Mouse (Mus musculus) limb, embryonic 11.5 days (tissue): ENCODE results near the gene Cd47. TPM values are rescaled to one million over a fixed set of nuclear protein-coding genes. Genes with fewer than 3 reads are reported as not detected.

Experiments
- ATAC-seq: fragments of 200-750 bp; cut with Nextera tagmentation; 2 replicates; pipeline ENCODE4 v1.8.0; 2017; ENCODE audit warnings: low read depth; ENCODE audit not compliant: insufficient number of reproducible peaks, low FRiP score, low TSS enrichment
- DNase-seq: peaks from one replicate; pipeline ENCODE4 v3.0.0-alpha.2; 2015; ENCODE audit warnings: low spot score
- H3K27ac ChIP-seq: fragments of 300-500 bp; sonication (generic); replicated peaks from 2 replicates; pipeline ENCODE4 v1.5.1; 2014; ENCODE audit warnings: low read depth, mild to moderate bottlenecking, low read length
- H3K27me3 ChIP-seq: fragments of 300-500 bp; sonication (generic); 2 replicates; pipeline ENCODE4 v1.6.1; 2014; ENCODE audit warnings: mild to moderate bottlenecking, low read length, mixed read lengths; ENCODE audit not compliant: control insufficient read depth, insufficient read depth
- H3K36me3 ChIP-seq: fragments of 300-500 bp; sonication (generic); 2 replicates; pipeline ENCODE4 v1.6.1; 2014; ENCODE audit warnings: mild to moderate bottlenecking, low read length, moderate library complexity, mixed read lengths; ENCODE audit not compliant: control insufficient read depth, insufficient read depth
- H3K4me1 ChIP-seq: fragments of 300-500 bp; sonication (generic); 2 replicates; pipeline ENCODE4 v1.6.1; 2014; ENCODE audit warnings: low read length, mixed read lengths; ENCODE audit not compliant: control insufficient read depth, insufficient read depth
- H3K4me2 ChIP-seq: fragments of 300-500 bp; sonication (generic); 2 replicates; pipeline ENCODE4 v1.6.1; 2014; ENCODE audit warnings: low read depth, mild to moderate bottlenecking, moderate library complexity; ENCODE audit not compliant: severe bottlenecking
- H3K4me3 ChIP-seq: fragments of 300-500 bp; sonication (generic); 2 replicates; pipeline ENCODE4 v1.5.1; 2014; ENCODE audit warnings: low read depth, low read length
- H3K9ac ChIP-seq: fragments of 300-500 bp; sonication (generic); 2 replicates; pipeline ENCODE4 v1.6.1; 2014; ENCODE audit warnings: mild to moderate bottlenecking, low read length
- H3K9me3 ChIP-seq: fragments of 300-500 bp; sonication (generic); 2 replicates; pipeline ENCODE4 v1.6.1; 2016; ENCODE audit warnings: low read length; ENCODE audit not compliant: control insufficient read depth
- WGBS: fragments of 180-500 bp; shearing (Covaris S2); extraction: QIAGEN DNeasy Blood & Tissue Kit; methylation state at CpG from one replicate; pipeline ENCODE4 v1.1.7; 2014; 5-methylcytosine and 5-hydroxymethylcytosine counted together
- polyA plus RNA-seq: library from polyadenylated mRNA; unstranded; fragments of >200 nt; fragmentation: Nextera tagmentation; extraction: Ambion mirVana; gene quantifications from 2 replicates; pipeline ENCODE4 v1.2.1, GENCODE M21; 2014

The Cd47 gene
- polyA plus RNA-seq, 1 experiment from 2014 or later, result 32.7 TPM

DNA sequence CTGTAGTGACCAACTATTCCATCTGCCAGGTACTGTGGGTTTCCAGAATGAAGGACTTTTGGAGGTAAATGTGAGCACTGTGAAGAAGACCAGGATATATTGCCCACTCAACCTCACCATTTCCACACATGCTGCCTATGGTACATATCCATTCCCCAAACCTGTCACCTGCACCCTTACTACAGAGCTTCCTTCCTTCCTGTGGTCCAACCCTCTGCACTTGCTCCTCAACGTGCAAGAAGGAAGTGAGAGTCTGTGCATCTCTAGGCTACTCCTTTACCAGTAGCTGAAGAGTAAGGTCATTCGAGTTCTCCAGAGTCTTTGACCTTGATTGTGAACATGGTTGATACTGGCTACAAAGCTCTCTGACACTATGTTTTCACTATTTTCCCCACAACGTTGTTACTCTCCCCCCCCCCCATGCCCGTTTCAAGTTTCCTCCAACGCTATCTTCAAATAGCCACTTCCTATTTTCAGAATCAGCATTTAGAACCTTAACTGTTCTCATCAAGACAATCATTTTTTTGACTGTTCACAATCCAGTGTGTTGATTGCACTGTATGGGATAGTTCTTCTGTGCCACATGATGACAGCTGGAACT is 18.7 kb upstream of the Cd47 start:
- H3K27ac ChIP-seq, result no peak overlapping the region
- no peak for DNase-seq
- no peaks in the 10 kb centered on the region for H3K27me3 ChIP-seq
- no peaks in the 10 kb centered on the region for H3K4me1 ChIP-seq
- no peaks in the 10 kb centered on the region for H3K9me3 ChIP-seq
- H3K36me3 ChIP-seq, result no peaks in the 10 kb centered on the region
- no peak overlapping the region for H3K4me3 ChIP-seq
- no peak overlapping the region for H3K9ac ChIP-seq
- ATAC-seq, result no peak
- no peak overlapping the region for H3K4me2 ChIP-seq
- WGBS, result 92% methylated on average over 5 of the region's 5 CpGs

DNA sequence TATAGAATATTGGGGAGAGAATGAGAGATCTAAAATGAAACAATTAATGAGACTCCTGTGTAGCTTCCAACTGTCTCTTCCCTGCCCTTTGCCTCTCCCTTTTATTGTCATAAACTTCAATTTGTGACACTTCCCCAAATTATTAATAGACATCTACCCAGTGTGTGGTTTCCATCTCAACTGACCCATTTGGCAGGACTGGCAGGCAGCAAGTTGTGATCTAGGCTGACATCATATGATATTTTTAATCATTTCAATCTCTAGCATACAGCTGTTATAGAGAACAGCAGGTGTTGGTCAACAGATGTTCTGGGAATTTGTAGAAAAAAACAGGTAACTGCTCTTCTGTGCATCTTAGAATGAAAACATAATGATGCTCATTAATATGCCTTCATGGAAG is 17.0 kb upstream of the Cd47 start:
- Histone ChIP-seq H3K4me2 (no peak overlapping the region), H3K27ac (no peak overlapping the region), H3K36me3 (no peaks in the 10 kb centered on the region), H3K4me1 (no peaks in the 10 kb centered on the region), H3K27me3 (no peaks in the 10 kb centered on the region), H3K9me3 (no peaks in the 10 kb centered on the region), H3K4me3 (no peak overlapping the region), H3K9ac (no peak overlapping the region)
- ATAC-seq (no peak), DNase-seq (no peak)

DNA sequence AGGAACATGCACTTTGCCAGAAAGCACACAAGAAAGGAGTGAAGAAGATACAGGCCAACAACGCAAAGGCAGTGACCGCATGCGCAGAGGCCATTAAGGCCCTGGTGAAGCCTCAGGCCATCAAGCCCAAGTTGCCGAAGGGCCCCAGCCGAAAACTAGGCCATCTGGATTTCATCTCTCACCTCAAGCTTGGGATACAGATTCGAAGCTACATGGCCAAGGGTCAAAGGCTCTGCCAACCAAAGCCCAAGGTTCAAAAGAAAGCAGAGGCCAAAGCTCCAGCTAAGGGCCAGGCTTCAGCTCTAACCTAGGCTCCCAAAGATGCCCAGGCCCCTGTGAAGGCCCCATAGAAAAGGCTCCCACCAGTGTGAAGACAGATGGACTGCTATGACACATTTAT is 14.2 kb upstream of the Cd47 start:
- Histone ChIP-seq H3K27me3 (no peaks in the 10 kb centered on the region), H3K4me2 (no peak overlapping the region), H3K27ac (no peak overlapping the region), H3K4me1 (no peaks in the 10 kb centered on the region), H3K36me3 (no peaks in the 10 kb centered on the region), H3K9ac (no peak overlapping the region), H3K4me3 (no peak overlapping the region), H3K9me3 (no peaks in the 10 kb centered on the region)
- DNase-seq (no peak), ATAC-seq (no peak)
- WGBS, result 63% methylated on average over 6 of the region's 6 CpGs

DNA sequence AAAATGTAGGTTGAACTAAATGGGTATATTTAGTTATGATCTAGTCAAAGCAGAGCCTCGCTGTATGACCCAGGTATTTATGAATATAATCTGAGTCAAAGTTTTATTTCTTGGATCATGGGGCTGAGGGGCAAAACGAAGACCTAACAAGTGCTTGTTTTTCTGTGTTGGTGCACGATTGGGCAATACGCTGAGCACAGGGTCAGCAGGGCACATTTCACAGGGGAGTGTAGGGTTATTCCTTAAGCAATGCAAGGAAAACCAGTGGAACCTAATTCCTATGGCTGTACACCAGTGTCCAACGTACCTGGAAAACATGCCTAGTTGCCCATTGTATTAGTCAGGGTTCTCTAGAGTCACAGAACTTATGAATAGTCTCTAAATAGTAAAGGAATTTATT is 12.6 kb upstream of the Cd47 start:
- no peak for ATAC-seq
- no peaks in the 10 kb centered on the region for H3K4me1 ChIP-seq

GRCm38 (mm10) chr16:49790575-49791465 is 9.5 kb upstream of the Cd47 start:
- Histone ChIP-seq H3K9me3 (no peaks in the 10 kb centered on the region), H3K36me3 (no peaks in the 10 kb centered on the region), H3K27me3 (no peaks in the 10 kb centered on the region), H3K9ac (no peak overlapping the region), H3K4me3 (no peak overlapping the region), H3K27ac (no peak overlapping the region), H3K4me1 (no peaks in the 10 kb centered on the region), H3K4me2 (no peak overlapping the region)
- DNase-seq, result no peak
- WGBS, result 91% methylated on average over 9 of the region's 9 CpGs
- no peak for ATAC-seq

More for the DNA sequence above, 12.6 kb upstream of the Cd47 start:
- no peak for DNase-seq
- Histone ChIP-seq H3K4me2 (no peak overlapping the region), H3K9me3 (no peaks in the 10 kb centered on the region), H3K27me3 (no peaks in the 10 kb centered on the region), H3K27ac (no peak overlapping the region), H3K36me3 (no peaks in the 10 kb centered on the region), H3K4me3 (no peak overlapping the region), H3K9ac (no peak overlapping the region)
- WGBS, result 93% methylated on average over 5 of the region's 5 CpGs

GRCm38 (mm10) chr16:49792446-49792878 is 7.9 kb upstream of the Cd47 start:
- no peaks in the 10 kb centered on the region for H3K9me3 ChIP-seq
- no peak overlapping the region for H3K9ac ChIP-seq
- no peak overlapping the region for H3K4me3 ChIP-seq
- DNase-seq (no peak), ATAC-seq (no peak)
- no peak overlapping the region for H3K27ac ChIP-seq
- no peaks in the 10 kb centered on the region for H3K36me3 ChIP-seq
- H3K27me3 ChIP-seq, result no peaks in the 10 kb centered on the region
- 54% methylated on average over 9 of the region's 9 CpGs for WGBS
- H3K4me2 ChIP-seq, result no peak overlapping the region
- H3K4me1 ChIP-seq, result no peaks in the 10 kb centered on the region

- no peak for ATAC-seq
- H3K27ac ChIP-seq, result no peak overlapping the region
- H3K4me3 ChIP-seq, result no peak overlapping the region
- no peak overlapping the region for H3K9ac ChIP-seq
- no peak overlapping the region for H3K4me2 ChIP-seq
- H3K27me3 ChIP-seq, result no peaks in the 10 kb centered on the region
- WGBS, result 87% methylated on average over 9 of the region's 9 CpGs
- H3K36me3 ChIP-seq, result no peaks in the 10 kb centered on the region
- no peak for DNase-seq
- H3K9me3 ChIP-seq, result no peaks in the 10 kb centered on the region
- no peaks in the 10 kb centered on the region for H3K4me1 ChIP-seq
Observed at GRCm38 (mm10) chr16:49793596-49793995, 6.7 kb upstream of the Cd47 start.

DNA sequence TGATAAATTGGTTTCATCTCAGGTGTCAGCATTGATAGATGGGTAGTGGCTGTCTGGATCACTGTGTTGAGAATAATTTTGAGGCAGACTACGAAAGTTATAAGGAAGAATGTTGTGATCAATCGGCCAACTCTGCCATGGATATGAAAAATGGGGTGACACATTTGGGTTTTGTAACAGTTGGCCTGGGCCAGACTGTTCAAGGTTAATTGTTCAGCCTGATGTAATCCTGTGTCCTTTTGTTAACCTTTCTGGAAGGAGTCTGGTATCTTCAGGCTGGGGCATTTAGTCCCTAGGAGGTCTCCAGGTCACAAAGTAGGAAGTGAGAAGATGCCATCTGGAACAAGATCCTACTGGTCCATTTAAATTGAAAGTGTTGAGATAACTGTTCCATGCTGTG is 4.1 kb upstream of the Cd47 start:
- H3K9me3 ChIP-seq, result no peaks in the 10 kb centered on the region
- no peak overlapping the region for H3K4me2 ChIP-seq
- ATAC-seq (no peak), DNase-seq (no peak)
- H3K27ac ChIP-seq, result no peak overlapping the region
- H3K36me3 ChIP-seq, result no peaks in the 10 kb centered on the region
- H3K9ac ChIP-seq, result no peak overlapping the region
- WGBS, result 53% methylated on average over 2 of the region's 2 CpGs
- no peaks in the 10 kb centered on the region for H3K4me1 ChIP-seq
- H3K27me3 ChIP-seq, result no peaks in the 10 kb centered on the region
- no peak overlapping the region for H3K4me3 ChIP-seq
